Mouse (Mus musculus) thymus, adult 2 months (tissue): Measurements from ENCODE around the gene Utp6.

Experiments
- CTCF ChIP-seq: fragments of 200-500 bp; IDR thresholded peaks from 2 replicates; pipeline ENCODE4 v1.5.1; 2012; ENCODE audit warnings: mild to moderate bottlenecking, control low read depth, low read length, moderate library complexity, borderline replicate concordance; ENCODE audit not compliant: control insufficient read depth, poor library complexity, insufficient read depth; ENCODE audit errors: extremely low read depth
- POLR2A ChIP-seq: fragments of 200-500 bp; IDR thresholded peaks from 2 replicates; pipeline ENCODE4 v1.6.1; 2012; ENCODE audit warnings: mild to moderate bottlenecking, low read length, control low read depth, moderate library complexity; ENCODE audit not compliant: control insufficient read depth, poor library complexity, insufficient read depth; ENCODE audit errors: extremely low read depth

DNA sequence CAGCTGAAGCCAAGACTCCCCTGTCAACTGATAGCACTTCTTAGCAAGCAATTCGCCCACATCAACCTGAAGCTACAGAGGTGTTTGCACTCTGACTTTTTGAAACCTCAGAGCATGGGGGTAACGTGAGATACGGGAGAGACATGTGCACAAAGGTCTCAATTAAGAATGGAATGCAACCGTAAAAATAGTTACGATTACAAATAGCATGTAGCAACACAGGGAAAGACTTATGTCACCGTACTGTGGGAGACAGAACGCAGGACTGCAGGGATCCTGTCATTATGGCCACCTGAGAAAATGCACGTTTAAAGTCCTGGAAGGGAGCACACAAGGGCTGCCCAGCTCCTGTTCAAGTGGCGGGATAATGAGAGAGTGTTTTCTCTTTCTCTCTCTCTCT is 55.3 kb downstream of the Utp6 start:
- TF ChIP-seq POLR2A, result no peak
- TF ChIP-seq CTCF, result no peak
